Mouse (Mus musculus) intestine, postnatal 0 days (tissue): ENCODE measurements around the gene Olfr1095. TPM values are rescaled to one million over a fixed set of nuclear protein-coding genes. Genes with fewer than 3 reads are reported as not detected.

Source experiments
- ATAC-seq: fragments of 200-750 bp; cut with Nextera tagmentation; 2 replicates; pipeline ENCODE4 v1.8.0; 2017; ENCODE audit warnings: mild to moderate bottlenecking, moderate TSS enrichment, moderate library complexity
- H3K27ac ChIP-seq: fragments of 300-500 bp; sonication (generic); 2 replicates; pipeline ENCODE4 v1.5.1; 2014; ENCODE audit warnings: mild to moderate bottlenecking, low read depth, low read length, moderate library complexity
- H3K27me3 ChIP-seq: fragments of 300-500 bp; sonication (generic); replicated peaks from 2 replicates; pipeline ENCODE4 v1.6.1; 2014; ENCODE audit warnings: low read length, mixed read lengths; ENCODE audit not compliant: control insufficient read depth, insufficient read depth
- H3K36me3 ChIP-seq: fragments of 300-500 bp; sonication (generic); 2 replicates; pipeline ENCODE4 v1.6.1; 2014; ENCODE audit warnings: mild to moderate bottlenecking, moderate library complexity; ENCODE audit not compliant: control insufficient read depth, insufficient read depth
- H3K4me1 ChIP-seq: fragments of 300-500 bp; sonication (generic); replicated peaks from 2 replicates; pipeline ENCODE4 v1.6.1; 2014; ENCODE audit warnings: antibody characterized with exemption, low read length, mixed read lengths; ENCODE audit not compliant: control insufficient read depth, insufficient read depth
- H3K4me2 ChIP-seq: fragments of 300-500 bp; sonication (generic); replicated peaks from 2 replicates; pipeline ENCODE4 v1.6.1; 2014; ENCODE audit warnings: low read depth, mild to moderate bottlenecking, moderate library complexity
- H3K4me3 ChIP-seq: fragments of 300-500 bp; sonication (generic); 2 replicates; pipeline ENCODE4 v1.5.1; 2014; ENCODE audit warnings: low read depth, low read length
- H3K9ac ChIP-seq: fragments of 300-500 bp; sonication (generic); 2 replicates; pipeline ENCODE4 v1.6.1; 2014; ENCODE audit warnings: mild to moderate bottlenecking, low read depth, low read length
- H3K9me3 ChIP-seq: fragments of 300-500 bp; sonication (generic); 2 replicates; pipeline ENCODE4 v1.6.1; 2016; ENCODE audit warnings: mixed run types; ENCODE audit not compliant: control insufficient read depth
- CTCF ChIP-seq: sonication (generic); IDR thresholded peaks from 2 replicates; pipeline ENCODE4 v1.5.1; 2016; ENCODE audit warnings: low read depth, mild to moderate bottlenecking, control low read depth, antibody characterized with exemption, moderate library complexity
- WGBS: fragments of 180-500 bp; shearing (Covaris S2); extraction: QIAGEN DNeasy Blood & Tissue Kit; methylation state at CpG from one replicate; pipeline ENCODE4 v1.1.7; 2014; 5-methylcytosine and 5-hydroxymethylcytosine counted together
- polyA plus RNA-seq: library from polyadenylated mRNA; unstranded; fragments of >200 nt; fragmentation: Nextera tagmentation; extraction: Ambion mirVana; gene quantifications from 2 replicates; pipeline ENCODE4 v1.2.1, GENCODE M21; 2015

The Olfr1095 gene
- polyA plus RNA-seq = not detected in 2 replicates

DNA sequence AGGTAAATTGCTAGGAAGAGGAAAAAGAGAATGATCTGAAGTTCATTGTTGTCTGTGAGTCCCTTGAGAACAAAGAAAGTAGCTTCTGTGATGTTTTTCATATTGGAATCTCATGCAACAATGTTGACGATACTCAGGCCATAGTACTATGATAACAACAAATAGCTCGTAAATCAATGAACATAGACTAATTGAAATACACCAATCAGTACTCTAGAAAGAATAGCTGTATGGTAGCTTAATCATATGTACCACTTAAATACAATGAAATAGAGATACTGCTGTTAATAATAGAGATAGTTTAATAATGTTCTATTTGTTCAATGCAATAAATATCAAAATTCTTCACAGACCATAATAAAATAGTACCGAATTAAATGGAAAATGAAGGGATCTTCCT is at the start of gene Olfr1095:
Olfr1095 (minus strand) TSS at position 101 of the 400 bp plus-strand sequence.
- H3K9ac ChIP-seq = no peak within 1 kb of the TSS
- no peak within 1 kb of the TSS for H3K4me2 ChIP-seq
- ATAC-seq = no peak
- no peaks in the 10 kb centered on the region for H3K4me1 ChIP-seq
- no peaks in the 10 kb centered on the region for H3K9me3 ChIP-seq
- H3K36me3 ChIP-seq = no peaks in the 10 kb centered on the region
- H3K27me3 ChIP-seq = no peaks in the 10 kb centered on the region
- no peak for TF ChIP-seq CTCF
- no peak within 1 kb of the TSS for H3K4me3 ChIP-seq
- 90% methylated on average over 3 of the region's 3 CpGs for WGBS
- no peak within 1 kb of the TSS for H3K27ac ChIP-seq

DNA sequence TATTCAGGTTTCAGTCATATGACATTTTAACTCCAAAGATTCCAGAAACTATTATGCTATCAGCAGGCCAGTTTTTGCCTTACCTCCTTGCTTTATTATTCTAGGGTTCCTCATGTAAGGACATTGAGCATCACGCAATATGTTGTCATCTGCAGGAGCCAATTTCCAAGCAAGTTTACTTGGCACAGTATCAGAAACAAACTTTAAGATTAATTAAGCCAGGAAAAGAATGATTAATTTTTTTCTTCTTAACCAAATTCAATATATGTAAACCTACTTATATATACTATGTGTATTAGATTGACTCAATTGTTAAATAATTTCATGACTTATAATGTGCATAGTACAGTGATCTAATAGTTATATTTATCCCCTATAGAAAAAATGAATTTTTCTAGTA is 40.6 kb upstream of the Olfr1095 start, which contains the start of gene Olfr1097:
Olfr1097 (minus strand) TSS at position 101 of the 400 bp plus-strand sequence.
- H3K27ac ChIP-seq = no peak within 1 kb of the TSS
- H3K27me3 ChIP-seq = no peaks in the 10 kb centered on the region
- H3K4me1 ChIP-seq = no peaks in the 10 kb centered on the region
- H3K9me3 ChIP-seq = no peaks in the 10 kb centered on the region
- no peak within 1 kb of the TSS for H3K9ac ChIP-seq
- H3K4me3 ChIP-seq = no peak within 1 kb of the TSS
- no peak for TF ChIP-seq CTCF
- no peak for ATAC-seq
- H3K4me2 ChIP-seq = no peak within 1 kb of the TSS
- WGBS = 100% methylated on average over 1 of the region's 1 CpGs
- H3K36me3 ChIP-seq = no peaks in the 10 kb centered on the region

DNA sequence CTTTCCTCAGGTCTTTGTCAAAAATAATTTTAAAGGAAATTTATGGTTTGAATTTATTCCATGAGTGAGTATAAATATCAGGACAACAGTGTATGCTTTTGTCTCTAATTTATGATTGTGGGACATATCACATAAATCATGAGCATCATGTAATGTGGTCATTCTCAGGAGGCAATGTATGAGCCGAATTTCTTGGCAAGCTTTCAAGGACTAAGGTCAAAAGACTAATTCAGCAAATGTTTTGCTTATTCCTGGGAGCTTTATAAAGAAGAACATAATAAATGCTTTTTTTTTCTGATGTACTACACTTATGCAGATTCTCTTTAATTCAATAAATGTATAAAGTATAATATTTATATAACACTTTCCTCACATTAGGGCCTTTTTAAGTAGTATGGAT is 23.2 kb upstream of the Olfr1095 start, which contains the start of gene Gm13723:
Gm13723 (minus strand) TSS at position 101 of the 400 bp plus-strand sequence.
- 51% methylated on average over 1 of the region's 1 CpGs for WGBS

DNA sequence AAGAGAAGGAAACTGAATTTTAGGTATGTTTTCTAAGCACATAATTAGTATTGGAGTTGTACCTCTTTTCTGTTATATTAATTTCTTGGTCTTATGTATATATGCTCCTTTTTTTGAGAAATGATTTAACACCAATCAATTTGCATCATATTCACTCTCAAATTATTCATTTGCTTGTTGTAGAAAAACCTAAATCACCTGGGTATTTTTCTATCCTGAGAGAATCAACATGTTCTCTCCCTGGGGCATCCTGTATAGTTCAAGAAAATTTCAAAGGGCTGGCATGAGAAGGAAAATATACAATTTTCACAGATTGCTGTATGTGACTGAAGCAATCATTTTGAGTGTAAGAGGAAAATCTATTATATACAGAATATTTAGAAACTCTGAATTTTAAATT is 27.1 kb downstream of the Olfr1095 start, which contains the start of gene Olfr1094:
Olfr1094 (plus strand) TSS at position 301 of the 400 bp plus-strand sequence.
- H3K27me3 ChIP-seq = no peaks in the 10 kb centered on the region
- no peak within 1 kb of the TSS for H3K4me2 ChIP-seq
- no peaks in the 10 kb centered on the region for H3K9me3 ChIP-seq
- no peak for ATAC-seq
- no peak within 1 kb of the TSS for H3K27ac ChIP-seq
- no peaks in the 10 kb centered on the region for H3K4me1 ChIP-seq
- no peak within 1 kb of the TSS for H3K4me3 ChIP-seq
- H3K9ac ChIP-seq = no peak within 1 kb of the TSS
- TF ChIP-seq CTCF = no peak
- no peaks in the 10 kb centered on the region for H3K36me3 ChIP-seq

More for the DNA sequence above, 23.2 kb upstream of the Olfr1095 start, which contains the start of gene Gm13723:
- Histone ChIP-seq H3K4me3 (no peak within 1 kb of the TSS), H3K36me3 (no peaks in the 10 kb centered on the region), H3K27ac (no peak within 1 kb of the TSS), H3K27me3 (no peaks in the 10 kb centered on the region), H3K9ac (no peak within 1 kb of the TSS), H3K4me1 (no peaks in the 10 kb centered on the region), H3K9me3 (no peaks in the 10 kb centered on the region), H3K4me2 (no peak within 1 kb of the TSS)
- no peak for ATAC-seq
- TF ChIP-seq CTCF = no peak

DNA sequence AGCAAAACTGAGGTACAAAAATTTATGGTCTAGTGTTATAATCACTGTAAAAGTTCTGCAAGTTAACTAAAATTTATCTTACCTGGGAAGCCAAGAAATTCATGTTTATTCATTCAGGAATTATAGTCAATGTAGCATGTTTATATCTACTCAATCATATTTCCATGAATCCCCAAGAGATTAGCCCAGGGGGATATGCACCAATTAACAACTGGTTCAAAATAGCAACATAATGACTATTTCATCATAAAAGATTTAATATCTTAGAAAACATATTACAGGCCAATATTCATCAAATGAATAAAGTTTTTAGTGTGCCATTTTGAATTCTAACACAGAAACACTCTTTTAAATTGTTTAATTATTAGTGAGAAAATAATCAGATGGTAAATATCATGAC is 41.6 kb downstream of the Olfr1095 start, which contains the start of gene Olfr141:
Olfr141 (minus strand) TSS at position 101 of the 400 bp plus-strand sequence.
- H3K27me3 ChIP-seq = no peaks in the 10 kb centered on the region
- no peak within 1 kb of the TSS for H3K4me3 ChIP-seq
- no peak within 1 kb of the TSS for H3K27ac ChIP-seq
- no peak for ATAC-seq
- H3K9me3 ChIP-seq = no peaks in the 10 kb centered on the region
- no peaks in the 10 kb centered on the region for H3K4me1 ChIP-seq
- H3K9ac ChIP-seq = no peak within 1 kb of the TSS
- H3K4me2 ChIP-seq = no peak within 1 kb of the TSS
- no peak for TF ChIP-seq CTCF
- H3K36me3 ChIP-seq = no peaks in the 10 kb centered on the region

Other genes starting within 250 kb of the Olfr1095 start
- gene Olfr1084, start 212.0 kb downstream of the Olfr1095 start, polyA plus RNA-seq = not detected in 2 replicates
- not detected in 2 replicates for gene Olfr1085, start 189.7 kb downstream of the Olfr1095 start, polyA plus RNA-seq
- not detected in 2 replicates for gene Olfr1086, start 171.6 kb downstream of the Olfr1095 start, polyA plus RNA-seq
- not detected in 2 replicates for gene Olfr1087, start 153.3 kb downstream of the Olfr1095 start, polyA plus RNA-seq
- gene Olfr1089, start 118.0 kb downstream of the Olfr1095 start, polyA plus RNA-seq = not detected in 2 replicates
- gene Olfr1090, start 92.7 kb downstream of the Olfr1095 start, polyA plus RNA-seq = not detected in 2 replicates
- not detected in 2 replicates for gene Olfr1093, start 69.2 kb downstream of the Olfr1095 start, polyA plus RNA-seq
- not detected in 2 replicates for gene Olfr141, start 41.7 kb downstream of the Olfr1095 start, polyA plus RNA-seq
- gene Olfr1094, start 27.0 kb downstream of the Olfr1095 start, polyA plus RNA-seq = not detected in 2 replicates
- gene Gm13723, start 23.1 kb upstream of the Olfr1095 start, polyA plus RNA-seq = not detected in 2 replicates
- gene Olfr1097, start 40.5 kb upstream of the Olfr1095 start, polyA plus RNA-seq = not detected in 2 replicates
- not detected in 2 replicates for gene Olfr1098, start 72.8 kb upstream of the Olfr1095 start, polyA plus RNA-seq
- gene Olfr1099, start 109.0 kb upstream of the Olfr1095 start, polyA plus RNA-seq = not detected in 2 replicates
- gene Olfr1100, start 128.3 kb upstream of the Olfr1095 start, polyA plus RNA-seq = not detected in 2 replicates
- not detected in 2 replicates for gene Olfr1101, start 139.5 kb upstream of the Olfr1095 start, polyA plus RNA-seq
- not detected in 2 replicates for gene Olfr1102, start 146.7 kb upstream of the Olfr1095 start, polyA plus RNA-seq
- not detected in 2 replicates for gene Olfr1104, start 175.4 kb upstream of the Olfr1095 start, polyA plus RNA-seq
- gene Olfr1105, start 184.8 kb upstream of the Olfr1095 start, polyA plus RNA-seq = not detected in 2 replicates
- not detected in 2 replicates for gene Olfr1106, start 200.6 kb upstream of the Olfr1095 start, polyA plus RNA-seq
- gene Olfr1107, start 224.1 kb upstream of the Olfr1095 start, polyA plus RNA-seq = not detected in 2 replicates
- gene Olfr1109, start 244.3 kb upstream of the Olfr1095 start, polyA plus RNA-seq = not detected in 2 replicates